Mouse (Mus musculus) erythroid progenitor cell, adult 5-6 weeks (primary cell): ENCODE data around the gene Chmp5. TPM values are rescaled to one million over a fixed set of nuclear protein-coding genes. Genes with fewer than 3 reads are reported as not detected.

Experiments
- ATAC-seq: replicated peaks from 2 replicates; pipeline ENCODE4 v1.8.0; 2016; ENCODE audit warnings: moderate number of reproducible peaks, mild to moderate bottlenecking, moderate TSS enrichment, inconsistent platforms; ENCODE audit not compliant: poor library complexity, low FRiP score, severe bottlenecking
- total RNA-seq, 2 experiments: library from RNA; stranded (forward) in 1 of 2; stranded (reverse) in 1 of 2; fragments of 150-400 nt in 1 of 2; fragments of 186-747, 209-891 nt in 1 of 2; gene quantifications; 2 replicates each; pipeline versions ENCODE4 v1.2.3 to v1.2.4; 2015 to 2017; ENCODE audit warnings: low replicate concordance in 2 of 2

Chmp5 gene
- total RNA-seq, 2 experiments from 2014 or later = 48.2 to 62.0 TPM

DNA sequence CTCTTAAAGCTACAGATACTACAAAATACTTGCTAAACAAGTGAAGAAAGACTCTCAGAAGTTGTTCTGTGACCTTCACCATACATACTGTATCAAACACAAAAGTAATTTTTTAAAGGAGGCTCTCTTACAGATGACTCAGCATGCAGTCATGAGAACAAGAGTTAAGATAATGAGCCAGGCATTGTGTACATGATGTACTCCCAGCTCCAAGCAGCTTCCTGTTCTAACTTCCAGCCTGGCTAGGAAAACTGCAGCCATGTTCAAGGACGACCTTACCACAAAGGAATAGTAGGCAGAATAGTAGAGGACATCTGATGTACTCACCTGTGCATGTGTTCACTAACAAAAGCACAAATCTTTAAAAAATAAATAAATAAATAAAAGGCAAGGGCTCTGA lies 52.1 kb downstream of the Chmp5 start:
- ATAC-seq = no peak

DNA sequence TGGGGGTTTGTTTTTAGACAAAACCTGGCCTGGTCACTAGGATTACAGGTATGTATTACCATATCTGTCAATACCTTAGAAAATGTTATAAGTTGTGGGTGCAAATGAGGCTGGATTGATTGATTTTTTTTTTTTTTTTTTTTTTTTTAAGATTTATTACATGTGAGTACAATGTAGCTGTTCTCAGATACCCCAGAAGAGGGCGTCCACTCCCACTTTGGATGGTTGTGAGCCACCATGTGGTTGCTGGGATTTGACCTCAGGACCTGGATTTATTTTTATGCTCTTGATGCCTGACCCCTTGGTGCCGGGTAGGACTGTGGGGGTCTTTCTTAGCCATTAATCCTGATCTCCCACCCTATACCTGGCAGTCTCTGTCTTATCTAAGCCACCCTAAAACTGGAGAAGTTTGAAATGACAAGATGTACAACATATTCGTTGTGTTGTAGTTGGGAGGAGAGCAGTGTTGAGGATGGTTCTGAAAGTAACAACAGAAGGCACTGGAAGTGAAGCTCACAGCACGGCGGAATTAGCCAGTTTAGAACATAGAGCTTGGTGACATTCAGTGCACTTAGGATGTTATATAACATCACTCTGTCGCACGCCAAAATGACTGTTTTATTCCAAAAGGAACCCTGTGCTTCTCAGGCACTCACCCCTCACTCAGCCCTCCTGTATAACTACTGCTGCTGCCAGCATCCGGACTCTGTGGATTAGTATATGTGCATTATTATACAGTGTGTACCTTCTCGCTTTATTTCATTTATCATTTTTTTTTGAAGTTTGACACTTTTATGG lies 52.8 kb downstream of the Chmp5 start:
- ATAC-seq = no peak

DNA sequence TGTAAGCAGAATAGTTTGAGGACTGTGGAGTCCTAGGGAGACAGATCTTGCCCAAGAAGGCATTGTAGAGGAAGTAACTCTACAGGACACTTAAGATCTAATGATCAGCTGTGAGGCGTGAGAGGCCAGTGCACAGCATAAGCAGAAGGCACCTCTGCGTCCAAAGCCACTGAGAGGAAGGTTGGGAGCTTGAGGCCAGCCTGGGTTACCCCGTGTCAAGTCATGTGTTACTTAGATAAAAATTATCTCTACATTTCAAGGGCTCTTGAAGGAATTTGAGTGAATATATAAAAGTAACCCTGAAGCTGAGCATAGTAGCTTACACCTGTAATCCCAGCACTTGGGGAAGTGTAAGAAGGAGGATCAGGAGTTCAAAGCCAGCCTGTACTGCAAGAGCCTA lies 65.1 kb downstream of the Chmp5 start:
- peak; percentile 80 for ATAC-seq

Other genes with a start within 250 kb of the Chmp5 start
- gene Aptx, start 245.2 kb upstream of the Chmp5 start, total RNA-seq (2015; ENCODE audit: low replicate concordance) = 0.72 and 7.1 TPM in 2 replicates
- 1.0 and 2.3 TPM in 2 replicates for gene Aptx, start 245.2 kb upstream of the Chmp5 start, total RNA-seq (2017; ENCODE audit: low replicate concordance)
- gene Dnaja1, start 226.3 kb upstream of the Chmp5 start, total RNA-seq (2015; ENCODE audit: low replicate concordance) = 41.1 and 51.2 TPM in 2 replicates
- 69.0 and 75.1 TPM in 2 replicates for gene Dnaja1, start 226.3 kb upstream of the Chmp5 start, total RNA-seq (2017; ENCODE audit: low replicate concordance)
- 28.9 and 42.2 TPM in 2 replicates for gene Smu1, start 190.5 kb upstream of the Chmp5 start, total RNA-seq (2015; ENCODE audit: low replicate concordance)
- gene Smu1, start 190.5 kb upstream of the Chmp5 start, total RNA-seq (2017; ENCODE audit: low replicate concordance) = 41.5 and 59.0 TPM in 2 replicates
- gene B4galt1, start 94.4 kb upstream of the Chmp5 start, total RNA-seq (2015; ENCODE audit: low replicate concordance) = 49.4 and 49.9 TPM in 2 replicates
- gene B4galt1, start 94.4 kb upstream of the Chmp5 start, total RNA-seq (2017; ENCODE audit: low replicate concordance) = 43.9 and 46.2 TPM in 2 replicates
- not detected in 2 replicates for gene Spink4, start 28.4 kb upstream of the Chmp5 start, total RNA-seq (2015; ENCODE audit: low replicate concordance)
- gene Spink4, start 28.4 kb upstream of the Chmp5 start, total RNA-seq (2017; ENCODE audit: low replicate concordance) = not detected in 2 replicates
- gene Bag1, start 113 bp upstream of the Chmp5 start, total RNA-seq (2015; ENCODE audit: low replicate concordance) = 93.0 and 125 TPM in 2 replicates
- 200 and 234 TPM in 2 replicates for gene Bag1, start 113 bp upstream of the Chmp5 start, total RNA-seq (2017; ENCODE audit: low replicate concordance)
- gene Nfx1, start 22.5 kb downstream of the Chmp5 start, total RNA-seq (2015; ENCODE audit: low replicate concordance) = 28.8 and 46.5 TPM in 2 replicates
- gene Nfx1, start 22.5 kb downstream of the Chmp5 start, total RNA-seq (2017; ENCODE audit: low replicate concordance) = 45.1 and 51.8 TPM in 2 replicates
- not detected in 2 replicates for gene Aqp7, start 99.7 kb downstream of the Chmp5 start, total RNA-seq (2015; ENCODE audit: low replicate concordance)
- not detected in 2 replicates for gene Aqp7, start 99.7 kb downstream of the Chmp5 start, total RNA-seq (2017; ENCODE audit: low replicate concordance)
- gene Aqp3, start 149.8 kb downstream of the Chmp5 start, total RNA-seq (2015; ENCODE audit: low replicate concordance) = not detected in 2 replicates
- 0.26 TPM in 1 of 2 replicates, not detected in the other for gene Aqp3, start 149.8 kb downstream of the Chmp5 start, total RNA-seq (2017; ENCODE audit: low replicate concordance)
- 3.4 and 4.7 TPM in 2 replicates for gene Nol6, start 176.0 kb downstream of the Chmp5 start, total RNA-seq (2015; ENCODE audit: low replicate concordance)
- 1.8 and 3.5 TPM in 2 replicates for gene Nol6, start 176.0 kb downstream of the Chmp5 start, total RNA-seq (2017; ENCODE audit: low replicate concordance)
- 108 and 121 TPM in 2 replicates for gene Ube2r2, start 187.3 kb downstream of the Chmp5 start, total RNA-seq (2015; ENCODE audit: low replicate concordance)
- 64.3 and 82.5 TPM in 2 replicates for gene Ube2r2, start 187.3 kb downstream of the Chmp5 start, total RNA-seq (2017; ENCODE audit: low replicate concordance)